Mouse (Mus musculus) limb, embryonic 12.5 days (tissue): ENCODE results near the gene Ccdc172. TPM values are rescaled to one million over a fixed set of nuclear protein-coding genes. Genes with fewer than 3 reads are reported as not detected.
A peak's percentile ranks its signal among the peaks of the same experiment; 100 is the strongest.

ENCODE experiments used
- ATAC-seq: fragments of 200-750 bp; cut with Nextera tagmentation; 2 replicates; pipeline ENCODE4 v1.8.0; 2017; ENCODE audit warnings: low read depth, moderate TSS enrichment; ENCODE audit not compliant: insufficient number of reproducible peaks, insufficient read depth, low FRiP score, low TSS enrichment
- H3K27ac ChIP-seq: fragments of 300-500 bp; sonication (generic); 2 replicates; pipeline ENCODE4 v1.5.1; 2016; ENCODE audit warnings: mild to moderate bottlenecking, moderate library complexity
- H3K27me3 ChIP-seq: fragments of 300-500 bp; sonication (generic); 2 replicates; pipeline ENCODE4 v1.6.1; 2016; ENCODE audit warnings: mild to moderate bottlenecking, moderate library complexity
- H3K36me3 ChIP-seq: fragments of 300-500 bp; sonication (generic); 2 replicates; pipeline ENCODE4 v1.6.1; 2016; ENCODE audit warnings: mild to moderate bottlenecking, moderate library complexity
- H3K4me1 ChIP-seq: fragments of 300-500 bp; sonication (generic); replicated peaks from 2 replicates; pipeline ENCODE4 v1.6.1; 2016
- H3K4me2 ChIP-seq: fragments of 300-500 bp; sonication (generic); 2 replicates; pipeline ENCODE4 v1.6.1; 2016; ENCODE audit warnings: mild to moderate bottlenecking, moderate library complexity
- H3K4me3 ChIP-seq: fragments of 300-500 bp; sonication (generic); replicated peaks from 2 replicates; pipeline ENCODE4 v1.5.1; 2016; ENCODE audit warnings: mild to moderate bottlenecking
- H3K9ac ChIP-seq: fragments of 300-500 bp; sonication (generic); replicated peaks from 2 replicates; pipeline ENCODE4 v1.6.1; 2016; ENCODE audit warnings: mild to moderate bottlenecking, moderate library complexity
- H3K9me3 ChIP-seq: fragments of 300-500 bp; sonication (generic); 2 replicates; pipeline ENCODE4 v1.6.1; 2016; ENCODE audit warnings: mild to moderate bottlenecking, moderate library complexity
- WGBS: fragments of 180-500 bp; shearing (Covaris S2); methylation state at CpG from one replicate; pipeline ENCODE4 v1.1.7; 2016; 5-methylcytosine and 5-hydroxymethylcytosine counted together
- polyA plus RNA-seq: library from polyadenylated mRNA; unstranded; fragments of >200 nt; fragmentation: Nextera tagmentation; extraction: Ambion mirVana; gene quantifications from 2 replicates; pipeline ENCODE4 v1.2.1, GENCODE M21; 2016

The Ccdc172 gene
- polyA plus RNA-seq, 1 experiment from 2014 or later = not detected

DNA sequence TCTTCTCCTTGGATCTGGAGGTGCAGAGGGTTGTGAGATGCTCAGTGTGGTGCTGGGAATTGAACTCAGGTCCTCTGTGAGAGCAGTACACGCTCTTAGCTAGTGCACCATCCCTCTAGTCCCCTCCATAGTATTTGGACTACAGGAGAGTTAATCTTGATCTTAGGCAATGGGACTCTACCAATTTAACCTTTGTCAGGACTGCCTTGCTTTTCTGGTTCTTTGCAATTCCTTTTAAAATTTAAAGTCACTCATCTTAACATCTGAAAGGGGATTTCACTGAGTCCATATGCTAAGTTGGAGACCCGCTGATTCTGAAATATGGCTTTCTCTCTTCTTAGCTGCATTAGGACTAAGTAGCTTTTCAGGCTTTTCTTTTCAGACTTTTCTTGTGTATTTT is 59.8 kb downstream of the Ccdc172 start:
- WGBS = 79% methylated on average over 2 of the region's 2 CpGs
- Histone ChIP-seq H3K9me3 (no peaks in the 10 kb centered on the region), H3K9ac (no peak overlapping the region), H3K36me3 (no peaks in the 10 kb centered on the region), H3K4me2 (no peak overlapping the region), H3K4me1 (peaks cover 5% of the 10 kb centered on the region; the same call in 1 of the 2 replicates), H3K4me3 (no peak overlapping the region), H3K27ac (no peak overlapping the region), H3K27me3 (0 out of 2 replicates have a peak, but pooled peaks cover 2% of the 10 kb centered on the region)
- ATAC-seq = no peak

DNA sequence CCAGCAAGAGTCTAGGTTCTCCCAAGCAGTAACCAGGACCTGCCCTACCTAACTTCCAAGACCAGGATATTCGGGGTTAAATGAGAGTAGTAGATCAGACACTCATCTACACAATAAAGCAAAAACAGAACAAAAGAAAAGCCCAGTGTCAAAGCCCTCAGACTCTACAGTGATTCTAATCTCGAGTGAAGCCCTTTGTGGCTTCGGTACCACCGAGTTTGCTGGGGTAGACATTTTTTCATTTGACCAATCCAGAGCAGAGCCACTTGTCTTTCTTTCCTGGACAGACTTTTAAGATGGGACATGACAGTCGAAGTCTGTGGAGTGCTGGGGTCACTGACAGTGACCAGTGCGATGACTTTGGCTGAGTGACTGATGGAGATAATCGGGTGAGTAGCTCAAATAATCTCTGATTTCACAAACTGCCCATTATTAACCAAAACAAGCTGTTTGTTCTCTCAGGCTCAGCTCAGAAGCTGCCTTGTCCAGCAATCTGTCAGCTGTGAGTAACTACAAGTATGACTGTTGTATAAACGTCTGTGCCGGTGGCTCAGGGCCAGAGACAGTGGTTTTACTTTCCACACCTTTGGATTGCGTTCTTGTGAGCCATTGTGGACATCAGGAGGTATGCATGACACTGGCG is 60.8 kb downstream of the Ccdc172 start:
- Histone ChIP-seq H3K4me2 (no peak overlapping the region), H3K4me1 (peaks cover 5% of the 10 kb centered on the region; the same call in 1 of the 2 replicates), H3K27me3 (0 out of 2 replicates have a peak, but pooled peaks cover 2% of the 10 kb centered on the region), H3K36me3 (no peaks in the 10 kb centered on the region), H3K27ac (no peak overlapping the region), H3K9me3 (no peaks in the 10 kb centered on the region), H3K9ac (no peak overlapping the region), H3K4me3 (no peak overlapping the region)
- 65% methylated on average over 11 of the region's 11 CpGs for WGBS
- no peak for ATAC-seq

- Histone ChIP-seq H3K9ac (no peak overlapping the region), H3K4me1 (peaks cover 2% of the 10 kb centered on the region; the same call in 1 of the 2 replicates), H3K4me3 (no peak overlapping the region), H3K27ac (no peak overlapping the region), H3K27me3 (0 out of 2 replicates have a peak, but pooled peaks cover 2% of the 10 kb centered on the region), H3K36me3 (no peaks in the 10 kb centered on the region), H3K4me2 (no peak overlapping the region), H3K9me3 (no peaks in the 10 kb centered on the region)
- WGBS = 88% methylated on average over 3 of the region's 3 CpGs
- ATAC-seq = no peak
These were observed 61.3 kb downstream of the Ccdc172 start for GRCm38 (mm10) chr19:58573072-58573438.

DNA sequence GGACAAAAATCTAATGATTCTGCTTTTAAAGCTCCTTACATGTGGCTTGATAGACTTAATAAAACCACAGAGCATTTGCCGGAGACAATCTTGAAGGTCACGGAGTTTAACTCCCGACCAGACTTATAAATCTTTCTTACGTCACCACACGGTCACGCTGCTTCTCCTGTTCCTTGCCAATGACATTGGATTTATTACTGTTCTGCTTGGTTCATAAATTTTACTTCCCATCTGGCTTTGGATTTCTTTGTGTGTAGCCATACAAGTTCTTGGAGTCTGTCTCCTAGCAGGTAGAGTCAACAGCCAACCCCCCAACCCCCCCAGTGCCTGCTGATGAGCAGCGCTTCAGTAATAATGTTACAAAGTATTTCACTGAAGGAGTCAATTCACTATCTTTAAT is 70.2 kb downstream of the Ccdc172 start:
- no peak overlapping the region for H3K4me3 ChIP-seq
- no peak for ATAC-seq
- WGBS = 17% methylated on average over 7 of the region's 7 CpGs
- H3K4me1 ChIP-seq = peaks cover 6% of the 10 kb centered on the region
- H3K9me3 ChIP-seq = no peaks in the 10 kb centered on the region
- H3K36me3 ChIP-seq = no peaks in the 10 kb centered on the region
- H3K4me2 ChIP-seq = peak overlapping the region; percentile 11
- H3K27me3 ChIP-seq = no peaks in the 10 kb centered on the region
- H3K9ac ChIP-seq = no peak overlapping the region
- no peak overlapping the region for H3K27ac ChIP-seq

- ATAC-seq = no peak
- H3K27ac ChIP-seq = no peak overlapping the region
- no peak overlapping the region for H3K4me3 ChIP-seq
- no peaks in the 10 kb centered on the region for H3K36me3 ChIP-seq
- no peak overlapping the region for H3K9ac ChIP-seq
- peaks cover 6% of the 10 kb centered on the region for H3K4me1 ChIP-seq
- H3K4me2 ChIP-seq = no peak overlapping the region
- WGBS = 84% methylated on average over 5 of the region's 5 CpGs
- no peaks in the 10 kb centered on the region for H3K9me3 ChIP-seq
- H3K27me3 ChIP-seq = no peaks in the 10 kb centered on the region
These were observed 71.2 kb downstream of the Ccdc172 start for GRCm38 (mm10) chr19:58582956-58583355.

- Histone ChIP-seq H3K4me2 (no peak overlapping the region), H3K9me3 (no peaks in the 10 kb centered on the region), H3K27ac (no peak overlapping the region), H3K36me3 (no peaks in the 10 kb centered on the region), H3K4me3 (no peak overlapping the region), H3K9ac (no peak overlapping the region), H3K27me3 (no peaks in the 10 kb centered on the region), H3K4me1 (peaks cover 6% of the 10 kb centered on the region)
- 73% methylated on average over 2 of the region's 2 CpGs for WGBS
- ATAC-seq = no peak
These were observed 74.3 kb downstream of the Ccdc172 start for GRCm38 (mm10) chr19:58586046-58586445.

GRCm38 (mm10) chr19:58590251-58590936 is 78.6 kb downstream of the Ccdc172 start:
- peaks cover 9% of the 10 kb centered on the region for H3K9me3 ChIP-seq
- ATAC-seq = no peak
- H3K4me1 ChIP-seq = no peaks in the 10 kb centered on the region
- 72% methylated on average over 6 of the region's 6 CpGs for WGBS
- H3K27ac ChIP-seq = no peak overlapping the region
- H3K4me3 ChIP-seq = no peak overlapping the region
- H3K27me3 ChIP-seq = no peaks in the 10 kb centered on the region
- no peaks in the 10 kb centered on the region for H3K36me3 ChIP-seq
- H3K9ac ChIP-seq = no peak overlapping the region
- no peak overlapping the region for H3K4me2 ChIP-seq

GRCm38 (mm10) chr19:58600381-58600780 is 88.6 kb downstream of the Ccdc172 start:
- H3K27me3 ChIP-seq = no peaks in the 10 kb centered on the region
- WGBS = 56% methylated on average over 5 of the region's 5 CpGs
- peak overlapping the region; percentile 42; the same call in 1 of the 2 replicates for H3K27ac ChIP-seq
- no peak overlapping the region for H3K4me3 ChIP-seq
- H3K9me3 ChIP-seq = peaks cover 7% of the 10 kb centered on the region
- H3K4me1 ChIP-seq = peaks cover 10% of the 10 kb centered on the region; the same call in 1 of the 2 replicates
- no peaks in the 10 kb centered on the region for H3K36me3 ChIP-seq
- no peak overlapping the region for H3K9ac ChIP-seq
- H3K4me2 ChIP-seq = no peak overlapping the region
- ATAC-seq = no peak

Other genes starting within 250 kb of the Ccdc172 start
- gene Gfra1, start 56.1 kb upstream of the Ccdc172 start, polyA plus RNA-seq = 15.5 and 17.0 TPM in 2 replicates
- not detected in 2 replicates for gene Pnlip, start 140.5 kb downstream of the Ccdc172 start, polyA plus RNA-seq
- gene Pnliprp1, start 216.9 kb downstream of the Ccdc172 start, polyA plus RNA-seq = not detected in 2 replicates
- 0.18 TPM in 1 of 2 replicates, not detected in the other for gene Pnliprp2, start 247.7 kb downstream of the Ccdc172 start, polyA plus RNA-seq